Mouse (Mus musculus): ENCODE measurements at regions not wholly inside any gene's neighbourhood (a gene's known extent, or its start where the extent isn't known, plus 50 kb on each side); places are given as distances from the start of the nearest gene placed in this dataset.

- DNase-seq (ENCODE audit: low spot score) = no peak
These were observed 292.4 kb downstream of the Cd83 start for GRCm38 (mm10) chr13:44077022-44077421.

- no peak for DNase-seq (ENCODE audit: low spot score)
These were observed 301.3 kb downstream of the Cd83 start for GRCm38 (mm10) chr13:44085621-44086510.

- DNase-seq (ENCODE audit: low spot score) = no peak
These were observed 302.2 kb downstream of the Cd83 start for GRCm38 (mm10) chr13:44086801-44087200.

GRCm38 (mm10) chr13:44097141-44097540 lies 312.6 kb downstream of the Cd83 start:
- no peak for DNase-seq (ENCODE audit: low spot score)

GRCm38 (mm10) chr13:44099511-44099910 lies 314.9 kb downstream of the Cd83 start:
- peak; percentile 56 for DNase-seq (ENCODE audit: low spot score)

- DNase-seq (ENCODE audit: low spot score) = peak; percentile 89
These were observed 315.8 kb downstream of the Cd83 start for GRCm38 (mm10) chr13:44100125-44101067.

- DNase-seq (ENCODE audit: low spot score) = peak; percentile 68
These were observed 316.6 kb downstream of the Cd83 start for GRCm38 (mm10) chr13:44101161-44101560.

- no peak for DNase-seq (ENCODE audit: low spot score)
These were observed 317.2 kb downstream of the Cd83 start for GRCm38 (mm10) chr13:44101806-44102205.

- DNase-seq (ENCODE audit: low spot score) = no peak
These were observed 317.7 kb downstream of the Cd83 start for GRCm38 (mm10) chr13:44102257-44102656.

GRCm38 (mm10) chr13:44103340-44103739 lies 318.8 kb downstream of the Cd83 start:
- DNase-seq (ENCODE audit: low spot score) = no peak

GRCm38 (mm10) chr13:44105161-44105560 lies 320.6 kb downstream of the Cd83 start:
- no peak for DNase-seq (ENCODE audit: low spot score)

- DNase-seq (ENCODE audit: low spot score) = no peak
These were observed 324.1 kb downstream of the Cd83 start for GRCm38 (mm10) chr13:44108695-44109094.

- DNase-seq (ENCODE audit: low spot score) = no peak
These were observed 328.5 kb downstream of the Cd83 start for GRCm38 (mm10) chr13:44113043-44113442.

GRCm38 (mm10) chr13:44114856-44115255 lies 330.3 kb downstream of the Cd83 start:
- DNase-seq (ENCODE audit: low spot score) = no peak

- DNase-seq (ENCODE audit: low spot score) = no peak
These were observed 333.3 kb downstream of the Cd83 start for GRCm38 (mm10) chr13:44117841-44118240.

- no peak for DNase-seq (ENCODE audit: low spot score)
These were observed 334.3 kb downstream of the Cd83 start for GRCm38 (mm10) chr13:44118846-44119245.

- peak; percentile 29 for DNase-seq (ENCODE audit: low spot score)
These were observed 336.7 kb downstream of the Cd83 start for GRCm38 (mm10) chr13:44121241-44121671.

- no peak for DNase-seq (ENCODE audit: low spot score)
These were observed 337.4 kb downstream of the Cd83 start for GRCm38 (mm10) chr13:44121932-44122331.

GRCm38 (mm10) chr13:44126198-44126597 lies 341.6 kb downstream of the Cd83 start:
- DNase-seq (ENCODE audit: low spot score) = no peak

- no peak for DNase-seq (ENCODE audit: low spot score)
These were observed 344.1 kb downstream of the Cd83 start for GRCm38 (mm10) chr13:44128506-44129274.

GRCm38 (mm10) chr13:44131916-44132315 lies 347.3 kb downstream of the Cd83 start:
- no peak for DNase-seq (ENCODE audit: low spot score)

GRCm38 (mm10) chr13:44132510-44132909 lies 347.9 kb downstream of the Cd83 start:
- DNase-seq (ENCODE audit: low spot score) = no peak

Data from embryo, embryonic 10 days (tissue).